Mouse (Mus musculus) layer of hippocampus, adult 18-20 months (tissue): ENCODE data around the gene Nfrkb. TPM values are rescaled to one million over a fixed set of nuclear protein-coding genes. Genes with fewer than 3 reads are reported as not detected.

Experiments
- DNase-seq, 2 experiments: peaks; one replicate each; pipeline ENCODE4 v3.0.0; 2022; ENCODE audit warnings: low spot score in 2 of 2
- long read RNA-seq: library from polyadenylated mRNA; stranded (forward); transcript quantifications from one replicate; pipeline ENCODE4 v2.0.0, GENCODE M21; 2021
- total RNA-seq, 2 experiments: library from RNA; stranded (reverse); gene quantifications; 2 replicates each; pipeline ENCODE4 v1.2.3; 2021

Gene Nfrkb
- total RNA-seq, result 10 to 100 TPM; 27.9 to 28.6 TPM
- long read RNA-seq, full-length matches to known transcripts, result 5 of 15 reads
- long read RNA-seq, partial matches to known transcripts, result 3 of 15 reads
- long read RNA-seq, other reads (novel, unspliced or antisense), result 7 of 15 reads

DNA sequence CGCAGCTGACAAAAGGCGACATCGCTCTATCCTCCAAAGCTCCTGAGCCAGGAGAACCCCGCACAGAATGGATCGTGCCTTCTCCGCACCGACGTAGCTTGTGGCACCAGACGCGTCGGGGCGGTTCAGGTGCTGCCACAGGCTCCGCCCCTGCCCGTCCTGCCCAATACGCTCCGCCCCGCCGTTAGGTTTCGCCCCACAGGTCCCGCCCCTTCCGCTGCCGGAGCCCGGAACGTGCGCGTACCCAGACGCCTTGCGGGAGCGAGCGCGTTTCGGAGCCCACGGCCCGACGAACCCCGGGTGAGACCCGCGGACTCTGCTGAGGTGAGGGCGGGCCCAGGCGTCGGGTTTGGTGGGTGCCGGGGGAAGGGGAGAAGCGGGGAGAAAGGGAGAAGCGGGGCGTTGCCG lies at the start of gene Nfrkb:
Nfrkb (plus strand) TSS at position 246 of the 408 bp plus-strand sequence.
- DNase-seq, result peak; percentile 94 to 95

DNA sequence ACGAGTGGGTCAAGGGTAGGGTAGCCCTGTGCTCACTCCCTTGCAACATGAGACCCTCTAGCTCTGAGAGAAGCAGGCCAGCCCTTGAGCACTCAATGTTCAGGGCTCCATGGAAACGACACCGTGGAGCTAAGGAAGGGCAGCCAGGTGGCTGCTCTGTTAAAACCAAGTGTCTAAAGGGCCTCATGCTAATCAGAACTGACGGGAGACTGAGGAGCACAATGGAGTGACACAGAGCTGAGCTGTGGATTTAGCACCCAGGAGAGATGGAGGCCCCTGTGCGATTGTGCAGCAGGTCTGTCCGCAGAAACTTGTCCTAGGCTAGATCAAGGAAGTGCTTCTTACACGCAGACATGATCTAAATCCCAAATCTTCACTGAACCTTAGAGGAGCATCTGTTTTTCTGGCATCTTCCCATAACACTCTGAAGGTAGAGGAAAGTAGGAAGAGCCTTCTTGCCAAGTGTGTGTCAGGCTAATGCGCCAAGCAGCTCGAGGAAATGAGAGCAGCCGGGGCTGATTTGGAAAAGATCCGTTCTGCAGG lies 41.6 kb upstream of the Nfrkb start:
- DNase-seq, result no peak

DNA sequence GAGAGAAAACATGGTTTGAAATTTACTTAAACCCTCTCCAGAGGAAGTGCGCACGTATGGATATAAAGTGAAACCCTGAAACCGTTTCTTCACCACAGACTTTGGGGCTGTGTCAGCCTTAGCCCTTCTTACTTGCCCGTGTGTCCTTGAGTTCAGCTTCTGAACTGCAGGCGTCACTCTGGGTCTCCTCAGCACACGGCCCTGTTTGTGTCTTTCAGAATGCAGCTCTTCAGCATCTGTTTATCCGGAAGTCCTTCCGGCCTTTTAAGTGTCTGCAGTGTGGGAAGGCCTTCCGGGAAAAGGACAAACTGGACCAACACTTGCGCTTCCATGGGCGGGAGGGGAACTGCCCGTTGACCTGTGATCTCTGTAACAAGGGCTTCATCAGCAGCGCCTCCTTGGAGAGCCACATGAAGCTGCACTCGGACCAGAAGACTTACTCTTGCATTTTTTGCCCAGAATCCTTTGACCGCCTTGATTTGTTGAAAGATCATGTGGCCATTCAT lies 39.4 kb upstream of the Nfrkb start:
- DNase-seq, result no peak

- DNase-seq, result no peak
These were observed 37.5 kb upstream of the Nfrkb start for GRCm38 (mm10) chr9:31348458-31348857.

DNA sequence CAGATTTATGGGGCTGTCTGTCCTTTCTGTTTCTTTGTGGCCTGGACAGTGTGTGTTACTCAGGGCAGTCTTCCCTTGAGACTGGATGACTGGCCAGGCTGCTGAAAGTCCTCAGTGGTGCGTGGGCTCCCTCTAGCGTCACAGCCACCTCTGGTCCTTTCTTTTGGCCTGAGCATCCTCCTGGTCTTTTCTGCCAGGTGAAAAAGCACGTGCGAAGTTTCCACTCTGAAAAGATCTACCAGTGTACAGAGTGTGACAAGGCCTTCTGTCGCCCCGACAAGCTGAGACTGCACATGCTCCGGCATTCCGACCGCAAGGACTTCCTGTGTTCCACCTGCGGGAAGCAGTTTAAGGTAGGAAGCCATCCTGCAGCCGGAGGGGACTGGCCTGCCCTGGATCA lies 37.1 kb upstream of the Nfrkb start:
- peak; percentile 26 to 77 for DNase-seq

GRCm38 (mm10) chr9:31352716-31353115 lies 33.3 kb upstream of the Nfrkb start:
- no peak for DNase-seq

DNA sequence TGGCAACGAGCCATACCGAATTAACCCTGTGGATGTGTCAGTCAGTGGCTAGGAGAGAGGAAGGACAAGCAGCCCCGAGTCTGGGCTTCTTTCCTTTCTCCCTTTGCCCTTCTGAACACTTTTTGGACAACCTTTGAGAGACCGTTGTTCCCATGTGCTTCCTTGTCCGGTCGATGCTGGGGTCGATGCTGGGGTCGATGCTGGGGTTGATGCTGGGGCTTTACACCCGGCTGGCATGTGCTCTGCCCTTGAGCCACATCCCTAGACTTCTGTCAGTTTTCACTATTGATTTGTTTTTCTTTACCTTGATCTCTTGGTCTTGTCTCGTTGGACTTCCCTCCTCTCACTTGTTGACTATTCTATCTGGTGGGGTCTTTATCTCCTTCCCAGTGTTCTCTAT lies 32.5 kb upstream of the Nfrkb start:
- DNase-seq, result no peak

DNA sequence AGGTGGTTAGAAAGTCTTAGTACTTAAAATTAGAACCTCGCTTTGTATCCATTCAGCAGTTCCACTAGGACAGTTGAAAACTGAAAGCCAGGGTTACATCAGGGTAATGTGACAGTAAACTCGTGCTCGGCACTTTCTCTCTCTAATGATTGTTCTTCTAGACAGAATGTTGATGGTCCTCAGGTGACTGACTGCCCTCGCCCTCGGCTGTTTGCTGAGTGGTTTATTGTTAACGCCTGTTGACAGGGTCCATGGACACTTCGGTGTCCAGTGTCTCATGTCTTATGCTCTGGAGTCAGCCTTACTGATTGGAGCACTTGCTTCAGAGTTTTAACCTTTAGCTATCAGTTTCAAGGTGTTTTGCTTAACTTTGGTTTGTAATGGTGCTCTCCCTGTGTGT lies 31.9 kb upstream of the Nfrkb start:
- DNase-seq, result no peak

DNA sequence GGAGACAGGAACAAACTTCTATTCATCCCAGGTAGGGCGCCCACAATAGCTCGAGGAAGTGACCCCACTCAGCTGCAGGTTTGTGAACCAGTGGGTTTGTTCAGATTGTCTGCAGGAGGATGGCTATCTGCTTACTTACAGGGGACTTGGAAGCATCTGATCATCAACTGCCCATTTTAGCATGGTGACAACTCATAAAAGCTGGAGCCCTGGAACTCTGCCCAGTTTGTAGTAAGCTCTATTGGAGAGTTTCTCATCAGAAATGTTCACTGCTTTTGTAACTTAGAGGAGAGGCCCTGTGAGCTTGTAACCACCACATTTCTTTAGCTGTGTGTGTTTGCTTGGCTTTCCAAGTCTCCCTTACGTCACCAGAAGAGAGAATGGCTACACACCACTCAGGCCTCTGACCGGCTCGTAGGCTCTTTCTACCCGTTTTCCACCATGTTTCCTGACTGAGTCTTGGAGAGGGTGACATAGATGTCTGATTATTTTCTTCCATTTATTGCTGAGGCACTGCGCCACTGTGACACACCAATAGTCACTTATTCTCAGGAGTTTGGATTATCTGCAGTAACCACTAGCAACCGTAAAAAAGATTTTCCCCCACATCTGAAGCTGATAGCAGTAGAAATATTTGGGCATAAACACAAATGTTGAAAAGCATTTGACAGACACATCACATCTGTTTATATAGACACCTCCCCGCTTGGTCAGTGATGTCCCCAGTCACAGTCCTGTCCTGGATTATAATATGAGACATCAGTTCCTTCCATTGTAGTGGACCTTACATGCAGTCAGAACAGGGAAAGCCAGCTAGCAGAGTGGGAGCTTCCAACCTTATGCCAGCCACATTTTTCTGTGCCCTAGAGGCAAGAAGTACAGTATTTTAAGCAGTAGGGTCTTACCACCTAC lies 22.0 kb upstream of the Nfrkb start:
- DNase-seq, result peak; percentile 40 to 68

DNA sequence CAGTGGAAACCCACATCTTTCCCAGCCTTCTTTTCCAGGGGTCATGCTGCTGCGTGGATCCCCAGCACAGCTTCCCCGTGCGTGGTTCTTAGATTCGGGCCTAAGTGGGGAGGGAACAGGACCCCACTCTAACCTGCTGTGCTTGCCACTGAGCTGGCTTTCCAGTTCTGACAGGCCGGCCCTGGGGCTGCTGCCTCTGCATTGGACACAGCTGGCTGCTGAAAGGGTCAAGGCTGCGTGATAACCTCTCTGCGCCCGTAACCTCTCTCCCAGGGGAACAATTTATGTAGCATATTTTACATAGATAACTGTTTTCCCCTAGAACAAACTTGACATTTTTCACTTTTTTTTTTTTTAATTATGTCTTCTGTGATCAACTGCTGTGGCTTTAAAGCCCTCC lies 20.9 kb upstream of the Nfrkb start:
- no peak for DNase-seq

- DNase-seq, result no peak
These were observed 14.3 kb upstream of the Nfrkb start for GRCm38 (mm10) chr9:31371740-31372139.

GRCm38 (mm10) chr9:31376661-31377060 lies 9.3 kb upstream of the Nfrkb start:
- no peak for DNase-seq

DNA sequence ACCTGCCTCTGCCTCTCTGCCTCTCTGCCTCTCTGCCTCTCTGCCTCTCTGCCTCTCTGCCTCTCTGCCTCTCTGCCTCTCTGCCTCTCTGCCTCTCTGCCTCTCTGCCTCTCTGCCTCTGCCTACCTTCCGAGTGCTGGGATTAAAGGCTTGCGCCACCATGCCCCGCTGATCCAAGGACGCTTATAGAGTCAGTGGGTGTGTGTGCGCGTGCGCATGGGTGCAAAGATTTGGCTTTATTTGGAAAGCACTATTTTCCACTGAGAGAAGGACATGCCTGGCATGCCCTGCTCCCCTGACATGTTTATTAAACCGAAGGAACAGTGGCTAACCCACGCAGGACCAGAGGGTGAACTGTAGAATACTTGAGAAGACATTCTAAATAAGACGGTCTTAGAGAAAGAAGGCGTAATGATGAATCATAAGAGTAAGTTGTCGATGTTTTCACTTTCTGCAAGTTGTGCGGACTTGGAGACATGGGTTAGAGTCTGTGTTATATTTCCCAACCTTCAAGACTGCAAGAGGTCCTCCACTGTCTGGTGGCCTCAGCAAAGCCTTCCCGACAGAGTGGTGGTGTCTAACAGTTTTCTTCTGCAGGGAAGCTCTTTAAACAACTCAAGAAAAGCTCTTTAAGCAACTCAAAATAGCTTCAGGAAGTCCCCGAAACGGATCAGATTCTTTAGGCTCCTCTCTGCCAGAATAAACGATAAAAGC lies 1.0 kb upstream of the Nfrkb start:
- no peak for DNase-seq

GRCm38 (mm10) chr9:31385500-31385869 lies 507 bp upstream of the Nfrkb start:
- no peak for DNase-seq

GRCm38 (mm10) chr9:31386368-31387180 lies 582 bp downstream of the Nfrkb start:
- no peak for DNase-seq

DNA sequence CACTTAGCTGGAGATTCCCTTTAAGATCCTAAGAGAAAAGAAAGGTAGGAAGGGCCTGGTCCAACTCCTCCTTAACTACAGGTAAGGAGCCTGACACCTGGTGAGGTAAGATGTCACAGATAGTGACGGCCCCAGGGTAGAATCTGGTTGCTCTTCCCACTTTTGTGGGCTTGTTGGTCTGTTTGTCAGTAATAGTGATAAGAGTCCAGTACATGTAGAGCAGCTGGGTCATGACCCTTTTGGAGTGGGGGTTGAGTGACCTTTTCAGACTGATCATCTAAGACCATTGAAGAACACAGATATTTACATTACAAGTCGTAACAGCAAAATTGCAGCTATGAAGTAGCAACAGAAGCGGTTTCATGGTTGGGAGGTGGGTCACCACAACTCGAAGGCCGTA lies 1.2 kb downstream of the Nfrkb start:
- no peak for DNase-seq

DNA sequence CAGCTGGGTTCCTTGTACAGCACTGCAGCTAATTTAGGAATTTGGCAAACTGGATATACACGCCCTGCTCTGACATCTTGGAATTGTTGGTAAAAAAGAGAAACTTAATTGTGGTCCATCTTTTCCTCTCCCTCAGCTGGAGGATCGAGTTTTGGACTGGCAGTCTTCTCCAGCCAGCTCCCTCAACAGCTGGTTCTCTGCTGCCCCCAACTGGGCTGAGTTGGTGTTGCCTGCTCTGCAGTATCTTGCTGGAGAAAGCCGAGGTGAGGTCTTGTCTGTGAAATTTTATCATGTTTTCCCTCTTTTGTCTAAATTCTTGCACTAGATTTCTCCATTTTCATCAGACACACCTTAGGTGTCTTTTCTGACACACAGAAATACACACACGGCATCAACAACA lies 14.4 kb downstream of the Nfrkb start:
- peak; percentile 26 to 71 for DNase-seq

DNA sequence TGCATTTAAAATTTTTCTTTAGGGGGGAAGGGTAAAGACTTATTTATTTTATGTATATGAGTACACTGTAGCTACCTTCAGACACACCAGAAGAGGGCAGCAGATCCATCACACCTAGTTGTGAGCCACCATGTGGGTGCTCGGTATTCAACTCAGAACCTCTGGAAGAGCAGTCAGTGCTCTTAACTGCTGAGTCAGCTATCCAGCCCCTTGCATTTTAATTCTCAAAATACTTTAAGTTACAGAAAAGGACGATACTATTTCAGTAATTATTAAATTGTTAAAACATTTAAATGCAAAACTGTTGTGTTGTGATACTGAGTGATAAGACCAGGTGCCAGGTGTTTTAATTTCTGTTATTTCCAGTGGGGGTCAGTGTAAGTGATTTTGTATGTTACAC lies 18.3 kb downstream of the Nfrkb start:
- DNase-seq, result no peak

DNA sequence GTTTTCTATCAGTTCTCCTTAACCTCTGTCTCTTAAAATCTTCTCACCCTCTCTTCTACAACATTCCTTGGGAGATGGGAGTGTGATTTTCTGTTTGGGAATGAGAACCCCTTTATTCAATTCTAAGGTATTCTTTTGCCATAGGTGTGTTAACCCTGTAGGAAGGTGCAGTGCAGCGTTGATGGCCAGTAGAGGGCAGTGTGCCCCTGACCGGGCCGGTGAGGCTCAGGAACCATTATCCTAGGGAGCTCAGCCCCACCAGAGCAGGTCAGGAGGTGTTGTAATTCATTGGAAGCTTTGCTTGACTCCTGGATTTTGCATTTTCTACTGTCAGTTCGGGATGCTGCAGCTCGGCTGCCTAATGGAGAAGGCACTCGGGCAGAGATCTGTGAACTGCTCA lies 19.2 kb downstream of the Nfrkb start:
- DNase-seq, result no peak

GRCm38 (mm10) chr9:31412165-31412564 lies 26.2 kb downstream of the Nfrkb start:
- DNase-seq, result no peak

GRCm38 (mm10) chr9:31418821-31419220 lies 32.8 kb downstream of the Nfrkb start:
- peak in 1 of 2 experiments; percentile 36 for DNase-seq
